Mouse (Mus musculus) limb, embryonic 15.5 days (tissue): Measurements from ENCODE around the gene Fbxo5. TPM values are rescaled to one million over a fixed set of nuclear protein-coding genes. Genes with fewer than 3 reads are reported as not detected.
A peak's percentile ranks its signal among the peaks of the same experiment; 100 is the strongest.

Experiments used
- ATAC-seq: fragments of 200-750 bp; cut with Nextera tagmentation; 2 replicates; pipeline ENCODE4 v1.8.0; 2017; ENCODE audit warnings: low read depth, moderate TSS enrichment; ENCODE audit not compliant: insufficient number of reproducible peaks, low FRiP score, low TSS enrichment
- H3K27ac ChIP-seq: fragments of 300-500 bp; sonication (generic); 2 replicates; pipeline ENCODE4 v1.5.1; 2015; ENCODE audit warnings: moderate library complexity, mild to moderate bottlenecking, inconsistent platforms
- H3K27me3 ChIP-seq: fragments of 300-500 bp; sonication (generic); 2 replicates; pipeline ENCODE4 v1.6.1; 2015; ENCODE audit warnings: inconsistent platforms
- H3K36me3 ChIP-seq: fragments of 300-500 bp; sonication (generic); 2 replicates; pipeline ENCODE4 v1.6.1; 2015; ENCODE audit warnings: inconsistent platforms
- H3K4me1 ChIP-seq: fragments of 300-500 bp; sonication (generic); 2 replicates; pipeline ENCODE4 v1.6.1; 2015; ENCODE audit warnings: inconsistent platforms
- H3K4me2 ChIP-seq: fragments of 300-500 bp; sonication (generic); 2 replicates; pipeline ENCODE4 v1.6.1; 2015; ENCODE audit warnings: mild to moderate bottlenecking, inconsistent platforms
- H3K4me3 ChIP-seq: fragments of 300-500 bp; sonication (generic); 2 replicates; pipeline ENCODE4 v1.5.1; 2015; ENCODE audit warnings: mild to moderate bottlenecking, inconsistent platforms
- H3K9ac ChIP-seq: fragments of 300-500 bp; sonication (generic); 2 replicates; pipeline ENCODE4 v1.6.1; 2015; ENCODE audit warnings: inconsistent platforms
- H3K9me3 ChIP-seq: fragments of 300-500 bp; sonication (generic); 2 replicates; pipeline ENCODE4 v1.6.1; 2016; ENCODE audit warnings: inconsistent platforms
- WGBS: fragments of 180-500 bp; shearing (Covaris S2); methylation state at CpG from one replicate; pipeline ENCODE4 v1.1.7; 2015; 5-methylcytosine and 5-hydroxymethylcytosine counted together
- polyA plus RNA-seq: library from polyadenylated mRNA; unstranded; fragments of >200 nt; fragmentation: Nextera tagmentation; extraction: Ambion mirVana; gene quantifications from 2 replicates; pipeline ENCODE4 v1.2.1, GENCODE M21; 2015

The Fbxo5 gene
- polyA plus RNA-seq, 1 experiment from 2014 or later, result 55.6 TPM

- no peak overlapping the region for H3K4me2 ChIP-seq
- H3K27ac ChIP-seq, result no peak overlapping the region
- peaks cover 13% of the 10 kb centered on the region for H3K36me3 ChIP-seq
- H3K9ac ChIP-seq, result no peak overlapping the region
- no peaks in the 10 kb centered on the region for H3K27me3 ChIP-seq
- no peak overlapping the region for H3K4me3 ChIP-seq
- no peaks in the 10 kb centered on the region for H3K9me3 ChIP-seq
- H3K4me1 ChIP-seq, result peaks cover 19% of the 10 kb centered on the region
- 74% methylated on average over 2 of the region's 2 CpGs for WGBS
- ATAC-seq, result no peak
Observed at GRCm38 (mm10) chr10:5807683-5808082, 2.3 kb upstream of the Fbxo5 start.

- Histone ChIP-seq H3K27me3 (no peaks in the 10 kb centered on the region), H3K4me2 (no peak overlapping the region), H3K4me3 (no peak overlapping the region), H3K9ac (no peak overlapping the region), H3K9me3 (no peaks in the 10 kb centered on the region), H3K4me1 (peaks cover 21% of the 10 kb centered on the region), H3K36me3 (peaks cover 9% of the 10 kb centered on the region), H3K27ac (no peak overlapping the region)
- ATAC-seq, result no peak
- 67% methylated on average over 4 of the region's 4 CpGs for WGBS
Observed at GRCm38 (mm10) chr10:5806996-5807395, 1.6 kb upstream of the Fbxo5 start.

- ATAC-seq, result no peak
Observed at GRCm38 (mm10) chr10:5806416-5806815, 1.0 kb upstream of the Fbxo5 start.

GRCm38 (mm10) chr10:5805731-5806307 is 419 bp upstream of the Fbxo5 start:
- ATAC-seq, result peak; percentile 96
- Histone ChIP-seq H3K27me3 (no peaks in the 10 kb centered on the region), H3K4me1 (peaks cover 21% of the 10 kb centered on the region), H3K4me2 (peak overlapping the region; percentile 54), H3K9ac (peak overlapping the region; percentile 47; the same call in 1 of the 2 replicates), H3K27ac (peak overlapping the region; percentile 92), H3K4me3 (peak overlapping the region; percentile 81), H3K9me3 (no peaks in the 10 kb centered on the region), H3K36me3 (peaks cover 13% of the 10 kb centered on the region)
- WGBS, result under 1% methylated on average over 43 of the region's 43 CpGs

More at GRCm38 (mm10) chr10:5806416-5806815, 1.0 kb upstream of the Fbxo5 start:
- Histone ChIP-seq H3K36me3 (peaks cover 7% of the 10 kb centered on the region; the same call in 1 of the 2 replicates), H3K4me2 (peak overlapping the region; percentile 54), H3K27me3 (no peaks in the 10 kb centered on the region), H3K9ac (0 out of 2 replicates have a peak overlapping the region, but pooled peaks have one; percentile 10), H3K4me3 (peak overlapping the region; percentile 81), H3K27ac (peak overlapping the region; percentile 92), H3K9me3 (no peaks in the 10 kb centered on the region), H3K4me1 (peaks cover 21% of the 10 kb centered on the region)
- WGBS, result 12% methylated on average over 8 of the region's 8 CpGs

- under 1% methylated on average over 22 of the region's 24 CpGs for WGBS
- H3K27me3 ChIP-seq, result no peaks in the 10 kb centered on the region
- peaks cover 21% of the 10 kb centered on the region for H3K4me1 ChIP-seq
- peak overlapping the region; percentile 57 for H3K9ac ChIP-seq
- peaks cover 24% of the 10 kb centered on the region for H3K36me3 ChIP-seq
- H3K4me3 ChIP-seq, result peak overlapping the region; percentile 81
- peak overlapping the region; percentile 89 for H3K4me2 ChIP-seq
- ATAC-seq, result no peak
- H3K9me3 ChIP-seq, result no peaks in the 10 kb centered on the region
- peak overlapping the region; percentile 67 for H3K27ac ChIP-seq
Observed at GRCm38 (mm10) chr10:5804691-5805156, 676 bp downstream of the Fbxo5 start.

- H3K36me3 ChIP-seq, result peaks cover 27% of the 10 kb centered on the region
- H3K4me2 ChIP-seq, result peak overlapping the region; percentile 89
- peaks cover 21% of the 10 kb centered on the region for H3K4me1 ChIP-seq
- no peaks in the 10 kb centered on the region for H3K9me3 ChIP-seq
- no peak overlapping the region for H3K27ac ChIP-seq
- no peaks in the 10 kb centered on the region for H3K27me3 ChIP-seq
- no peak for ATAC-seq
- 2% methylated on average over 1 of the region's 1 CpGs for WGBS
- peak overlapping the region; percentile 81 for H3K4me3 ChIP-seq
- H3K9ac ChIP-seq, result 0 out of 2 replicates have a peak overlapping the region, but pooled peaks have one; percentile 10
Observed at GRCm38 (mm10) chr10:5803739-5804138, 1.7 kb downstream of the Fbxo5 start.

- 23% methylated on average over 6 of the region's 6 CpGs for WGBS
Observed at GRCm38 (mm10) chr10:5802866-5803265, 2.5 kb downstream of the Fbxo5 start.

GRCm38 (mm10) chr10:5800490-5800889 is 4.9 kb downstream of the Fbxo5 start:
- no peaks in the 10 kb centered on the region for H3K9me3 ChIP-seq

More at GRCm38 (mm10) chr10:5802866-5803265, 2.5 kb downstream of the Fbxo5 start:
- Histone ChIP-seq H3K27ac (no peak overlapping the region), H3K36me3 (peaks cover 36% of the 10 kb centered on the region), H3K4me2 (peak overlapping the region; percentile 89), H3K27me3 (no peaks in the 10 kb centered on the region), H3K9me3 (no peaks in the 10 kb centered on the region), H3K4me1 (peaks cover 21% of the 10 kb centered on the region), H3K9ac (no peak overlapping the region), H3K4me3 (peak overlapping the region; percentile 81)
- ATAC-seq, result no peak

GRCm38 (mm10) chr10:5798069-5798468 is 7.3 kb downstream of the Fbxo5 start:
- Histone ChIP-seq H3K27ac (no peak overlapping the region), H3K4me1 (peaks cover 5% of the 10 kb centered on the region), H3K4me2 (no peak overlapping the region), H3K9ac (no peak overlapping the region), H3K4me3 (no peak overlapping the region), H3K9me3 (no peaks in the 10 kb centered on the region), H3K36me3 (peaks cover 40% of the 10 kb centered on the region), H3K27me3 (no peaks in the 10 kb centered on the region)
- no peak for ATAC-seq
- 82% methylated on average over 4 of the region's 4 CpGs for WGBS

More at GRCm38 (mm10) chr10:5800490-5800889, 4.9 kb downstream of the Fbxo5 start:
- H3K27me3 ChIP-seq, result no peaks in the 10 kb centered on the region
- peaks cover 40% of the 10 kb centered on the region for H3K36me3 ChIP-seq
- no peak overlapping the region for H3K27ac ChIP-seq
- 97% methylated on average over 1 of the region's 1 CpGs for WGBS
- ATAC-seq, result no peak
- no peak overlapping the region for H3K4me2 ChIP-seq
- H3K4me1 ChIP-seq, result peaks cover 21% of the 10 kb centered on the region
- H3K4me3 ChIP-seq, result no peak overlapping the region
- H3K9ac ChIP-seq, result no peak overlapping the region

- 23% methylated on average over 12 of the region's 12 CpGs for WGBS
- no peak for ATAC-seq
- Histone ChIP-seq H3K4me3 (no peak overlapping the region), H3K9me3 (no peaks in the 10 kb centered on the region), H3K4me1 (no peaks in the 10 kb centered on the region), H3K36me3 (no peaks in the 10 kb centered on the region), H3K9ac (no peak overlapping the region), H3K27me3 (no peaks in the 10 kb centered on the region), H3K4me2 (no peak overlapping the region), H3K27ac (no peak overlapping the region)
Observed at GRCm38 (mm10) chr10:5790657-5791056, 14.7 kb downstream of the Fbxo5 start.

- Histone ChIP-seq H3K27me3 (no peaks in the 10 kb centered on the region), H3K9me3 (no peaks in the 10 kb centered on the region), H3K36me3 (no peaks in the 10 kb centered on the region), H3K4me2 (no peak overlapping the region), H3K27ac (no peak overlapping the region), H3K9ac (no peak overlapping the region), H3K4me1 (no peaks in the 10 kb centered on the region), H3K4me3 (no peak overlapping the region)
- WGBS, result 29% methylated on average over 4 of the region's 4 CpGs
- ATAC-seq, result no peak
Observed at GRCm38 (mm10) chr10:5786923-5787322, 18.5 kb downstream of the Fbxo5 start.
